Mouse (Mus musculus): ENCODE results near the gene Sumf1. TPM values are rescaled to one million over a fixed set of nuclear protein-coding genes. Genes with fewer than 3 reads are reported as not detected.

Sumf1 gene
- polyA plus RNA-seq, 1 experiment from 2014 or later = 27.7 TPM

DNA sequence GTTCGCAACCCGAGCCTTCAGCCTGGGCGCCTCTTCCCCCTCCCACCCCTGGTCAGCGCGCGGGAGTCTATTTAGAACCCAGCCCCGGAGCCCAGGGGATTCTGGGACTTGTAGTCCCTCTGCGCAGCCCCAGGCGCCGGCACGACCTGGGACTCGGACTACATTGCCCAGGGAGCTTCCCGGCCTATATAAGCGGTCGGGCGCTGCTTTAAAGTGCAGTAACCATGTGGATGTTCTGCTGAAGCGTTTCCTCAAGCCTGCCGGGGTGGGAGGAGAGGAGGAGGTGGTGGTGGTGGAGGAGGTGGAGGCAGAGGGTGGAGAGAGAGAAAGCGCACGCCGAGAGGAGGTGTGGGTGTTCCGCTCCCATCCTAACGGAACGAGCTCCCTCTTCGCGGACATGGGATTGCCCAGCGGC, 27.5 kb upstream of the Sumf1 start, which contains the start of gene Itpr1:
Itpr1 (plus strand) TSS at position 216 of the 415 bp plus-strand sequence.
- ATAC-seq (ENCODE audit: low FRiP score, low TSS enrichment) = peak; percentile 100
- Histone ChIP-seq H3K9ac (replicated peaks; ENCODE audit: low read length) (peak within 1 kb of the TSS; percentile 80), H3K27me3 (ENCODE audit: insufficient read depth, low read length) (no peaks in the 10 kb centered on the region), H3K36me3 (ENCODE audit: insufficient read depth, low read length) (no peaks in the 10 kb centered on the region), H3K4me1 (ENCODE audit: insufficient read depth, low read length) (peaks cover 25% of the 10 kb centered on the region), H3K27ac (ENCODE audit: low read length) (peak within 1 kb of the TSS; percentile 88), H3K9me3 (ENCODE audit: low read length) (no peaks in the 10 kb centered on the region), H3K4me3 (ENCODE audit: low read length) (peak within 1 kb of the TSS; percentile 89), H3K4me2 (replicated peaks; ENCODE audit: low read depth, low read length) (peak within 1 kb of the TSS; percentile 85)
- WGBS = under 1% methylated on average over 27 of the region's 27 CpGs

- H3K4me2 ChIP-seq (replicated peaks; ENCODE audit: low read depth, low read length) = peak overlapping the region; percentile 77
- peaks cover 23% of the 10 kb centered on the region for H3K4me1 ChIP-seq (ENCODE audit: insufficient read depth, low read length)
- WGBS = 7% methylated on average over 36 of the region's 36 CpGs
- no peaks in the 10 kb centered on the region for H3K36me3 ChIP-seq (ENCODE audit: insufficient read depth, low read length)
- H3K27me3 ChIP-seq (ENCODE audit: insufficient read depth, low read length) = no peaks in the 10 kb centered on the region
- H3K9ac ChIP-seq (replicated peaks; ENCODE audit: low read length) = peak overlapping the region; percentile 76
- peak overlapping the region; percentile 89 for H3K4me3 ChIP-seq (ENCODE audit: low read length)
- ATAC-seq (ENCODE audit: low FRiP score, low TSS enrichment) = peak; percentile 6; the same call in 1 of the 2 replicates
- peak overlapping the region; percentile 88 for H3K27ac ChIP-seq (ENCODE audit: low read length)
- no peaks in the 10 kb centered on the region for H3K9me3 ChIP-seq (ENCODE audit: low read length)
These were observed 26.8 kb upstream of the Sumf1 start for GRCm38 (mm10) chr6:108211896-108212880.

- Histone ChIP-seq H3K9ac (replicated peaks; ENCODE audit: low read length) (no peak overlapping the region), H3K9me3 (ENCODE audit: low read length) (0 out of 2 replicates have a peak, but pooled peaks cover 2% of the 10 kb centered on the region), H3K4me2 (replicated peaks; ENCODE audit: low read depth, low read length) (no peak overlapping the region), H3K36me3 (ENCODE audit: insufficient read depth, low read length) (no peaks in the 10 kb centered on the region), H3K27ac (ENCODE audit: low read length) (peak overlapping the region; percentile 27; the same call in 1 of the 2 replicates), H3K4me3 (ENCODE audit: low read length) (no peak overlapping the region), H3K4me1 (ENCODE audit: insufficient read depth, low read length) (peaks cover 7% of the 10 kb centered on the region), H3K27me3 (ENCODE audit: insufficient read depth, low read length) (no peaks in the 10 kb centered on the region)
- whole genome bisulfite sequencing = 73% methylated on average over 5 of the region's 5 CpGs
- peak; percentile 62; the same call in 1 of the 2 replicates for ATAC-seq (ENCODE audit: low FRiP score, low TSS enrichment)
These were observed 21.7 kb upstream of the Sumf1 start for GRCm38 (mm10) chr6:108206914-108207566.

- WGBS = 77% methylated on average over 4 of the region's 4 CpGs
- H3K4me2 ChIP-seq (replicated peaks; ENCODE audit: low read depth, low read length) = no peak overlapping the region
- no peak overlapping the region for H3K4me3 ChIP-seq (ENCODE audit: low read length)
- 0 out of 2 replicates have a peak, but pooled peaks cover 2% of the 10 kb centered on the region for H3K9me3 ChIP-seq (ENCODE audit: low read length)
- H3K36me3 ChIP-seq (ENCODE audit: insufficient read depth, low read length) = no peaks in the 10 kb centered on the region
- H3K9ac ChIP-seq (replicated peaks; ENCODE audit: low read length) = no peak overlapping the region
- no peaks in the 10 kb centered on the region for H3K27me3 ChIP-seq (ENCODE audit: insufficient read depth, low read length)
- no peak for ATAC-seq (ENCODE audit: low FRiP score, low TSS enrichment)
- H3K27ac ChIP-seq (ENCODE audit: low read length) = no peak overlapping the region
- H3K4me1 ChIP-seq (ENCODE audit: insufficient read depth, low read length) = no peaks in the 10 kb centered on the region
These were observed 20.8 kb upstream of the Sumf1 start for GRCm38 (mm10) chr6:108206145-108206544.

DNA sequence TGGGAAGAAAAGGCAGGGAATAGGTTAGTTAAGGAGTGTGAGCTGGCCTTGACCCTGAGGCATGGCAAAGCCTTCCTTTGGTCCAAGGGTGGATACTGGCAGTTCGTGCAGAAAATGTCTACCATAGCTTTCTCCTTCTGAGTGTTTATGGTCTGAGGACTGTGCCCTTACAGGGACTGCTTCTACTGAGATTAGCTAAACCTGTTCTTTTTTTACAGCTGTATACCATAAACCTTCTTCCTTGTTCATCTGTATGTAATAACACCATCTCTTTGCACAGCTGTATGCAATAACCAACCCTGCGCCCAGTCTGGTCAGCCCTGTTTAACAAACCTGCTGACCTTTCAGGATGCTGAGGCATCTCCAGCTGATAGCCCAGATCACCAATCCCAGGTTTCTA, 18.9 kb upstream of the Sumf1 start:
- H3K36me3 ChIP-seq (ENCODE audit: insufficient read depth, low read length) = no peaks in the 10 kb centered on the region
- ATAC-seq (ENCODE audit: low FRiP score, low TSS enrichment) = no peak
- H3K9me3 ChIP-seq (ENCODE audit: low read length) = 0 out of 2 replicates have a peak, but pooled peaks cover 2% of the 10 kb centered on the region
- no peaks in the 10 kb centered on the region for H3K27me3 ChIP-seq (ENCODE audit: insufficient read depth, low read length)
- 96% methylated on average over 2 of the region's 2 CpGs for WGBS
- H3K27ac ChIP-seq (ENCODE audit: low read length) = no peak overlapping the region
- no peak overlapping the region for H3K4me3 ChIP-seq (ENCODE audit: low read length)
- no peak overlapping the region for H3K9ac ChIP-seq (replicated peaks; ENCODE audit: low read length)
- no peaks in the 10 kb centered on the region for H3K4me1 ChIP-seq (ENCODE audit: insufficient read depth, low read length)
- no peak overlapping the region for H3K4me2 ChIP-seq (replicated peaks; ENCODE audit: low read depth, low read length)

DNA sequence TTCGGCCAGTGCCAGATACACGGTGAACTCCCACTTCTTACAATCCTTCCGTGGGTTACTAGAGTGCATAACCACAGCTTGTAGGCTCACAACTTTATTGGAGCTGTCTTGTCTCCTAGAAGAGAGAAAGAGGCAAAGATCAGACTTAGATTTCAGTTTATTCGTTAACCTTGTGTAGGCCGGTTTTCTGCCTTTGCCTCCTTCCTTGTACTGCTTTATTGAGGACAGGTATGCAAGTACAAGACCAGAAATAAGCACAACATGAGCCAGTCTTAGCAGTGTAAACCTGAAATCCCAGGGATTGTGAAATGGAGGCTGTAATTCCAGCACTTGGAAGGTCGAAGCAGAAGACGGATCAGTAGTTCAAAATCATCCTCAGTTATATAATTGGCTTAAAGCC, 12.9 kb upstream of the Sumf1 start:
- 87% methylated on average over 7 of the region's 7 CpGs for WGBS

GRCm38 (mm10) chr6:108197117-108197516, 11.7 kb upstream of the Sumf1 start:
- no peaks in the 10 kb centered on the region for H3K36me3 ChIP-seq (ENCODE audit: insufficient read depth, low read length)
- no peak overlapping the region for H3K27ac ChIP-seq (ENCODE audit: low read length)
- H3K27me3 ChIP-seq (ENCODE audit: insufficient read depth, low read length) = no peaks in the 10 kb centered on the region
- H3K4me3 ChIP-seq (ENCODE audit: low read length) = no peak overlapping the region
- ATAC-seq (ENCODE audit: low FRiP score, low TSS enrichment) = no peak
- no peaks in the 10 kb centered on the region for H3K9me3 ChIP-seq (ENCODE audit: low read length)
- no peak overlapping the region for H3K9ac ChIP-seq (replicated peaks; ENCODE audit: low read length)
- WGBS = 19% methylated on average over 4 of the region's 4 CpGs
- H3K4me1 ChIP-seq (ENCODE audit: insufficient read depth, low read length) = no peaks in the 10 kb centered on the region
- H3K4me2 ChIP-seq (replicated peaks; ENCODE audit: low read depth, low read length) = no peak overlapping the region

More for the DNA sequence above, 12.9 kb upstream of the Sumf1 start:
- H3K36me3 ChIP-seq (ENCODE audit: insufficient read depth, low read length) = no peaks in the 10 kb centered on the region
- no peaks in the 10 kb centered on the region for H3K9me3 ChIP-seq (ENCODE audit: low read length)
- no peak overlapping the region for H3K9ac ChIP-seq (replicated peaks; ENCODE audit: low read length)
- H3K27ac ChIP-seq (ENCODE audit: low read length) = no peak overlapping the region
- H3K27me3 ChIP-seq (ENCODE audit: insufficient read depth, low read length) = no peaks in the 10 kb centered on the region
- H3K4me2 ChIP-seq (replicated peaks; ENCODE audit: low read depth, low read length) = no peak overlapping the region
- no peak for ATAC-seq (ENCODE audit: low FRiP score, low TSS enrichment)
- H3K4me3 ChIP-seq (ENCODE audit: low read length) = no peak overlapping the region
- H3K4me1 ChIP-seq (ENCODE audit: insufficient read depth, low read length) = no peaks in the 10 kb centered on the region

GRCm38 (mm10) chr6:108196665-108197064, 11.3 kb upstream of the Sumf1 start:
- Histone ChIP-seq H3K36me3 (ENCODE audit: insufficient read depth, low read length) (no peaks in the 10 kb centered on the region), H3K4me1 (ENCODE audit: insufficient read depth, low read length) (no peaks in the 10 kb centered on the region), H3K4me3 (ENCODE audit: low read length) (no peak overlapping the region), H3K4me2 (replicated peaks; ENCODE audit: low read depth, low read length) (no peak overlapping the region), H3K9me3 (ENCODE audit: low read length) (no peaks in the 10 kb centered on the region), H3K27ac (ENCODE audit: low read length) (no peak overlapping the region), H3K9ac (replicated peaks; ENCODE audit: low read length) (no peak overlapping the region), H3K27me3 (ENCODE audit: insufficient read depth, low read length) (no peaks in the 10 kb centered on the region)
- ATAC-seq (ENCODE audit: low FRiP score, low TSS enrichment) = no peak
- whole genome bisulfite sequencing = 80% methylated on average over 7 of the region's 7 CpGs

DNA sequence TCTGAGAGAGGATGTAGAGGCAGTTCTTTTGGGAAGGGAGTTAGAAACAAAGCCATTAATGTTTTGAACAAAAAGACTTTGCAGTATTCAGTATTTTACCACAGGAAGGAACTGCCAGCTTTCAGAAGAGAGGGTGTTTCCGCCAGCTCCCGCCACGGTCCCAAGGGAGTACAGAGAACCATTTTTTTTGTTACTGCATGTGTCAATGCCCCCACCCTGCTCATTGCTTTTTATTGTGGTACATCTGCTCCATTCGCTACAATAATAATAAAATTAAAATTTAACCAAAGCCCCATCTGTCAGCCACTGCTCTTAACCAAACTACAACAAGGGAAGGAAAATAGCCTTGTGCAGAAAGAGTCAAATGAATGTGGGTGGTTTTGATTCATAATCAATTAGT, 7.2 kb upstream of the Sumf1 start:
- no peaks in the 10 kb centered on the region for H3K36me3 ChIP-seq (ENCODE audit: insufficient read depth, low read length)

More for the DNA sequence above, 7.2 kb upstream of the Sumf1 start:
- H3K4me2 ChIP-seq (replicated peaks; ENCODE audit: low read depth, low read length) = no peak overlapping the region
- WGBS = 63% methylated on average over 4 of the region's 4 CpGs
- H3K4me3 ChIP-seq (ENCODE audit: low read length) = no peak overlapping the region
- no peak overlapping the region for H3K27ac ChIP-seq (ENCODE audit: low read length)
- no peak overlapping the region for H3K9ac ChIP-seq (replicated peaks; ENCODE audit: low read length)
- ATAC-seq (ENCODE audit: low FRiP score, low TSS enrichment) = no peak
- H3K4me1 ChIP-seq (ENCODE audit: insufficient read depth, low read length) = no peaks in the 10 kb centered on the region
- no peaks in the 10 kb centered on the region for H3K9me3 ChIP-seq (ENCODE audit: low read length)
- no peaks in the 10 kb centered on the region for H3K27me3 ChIP-seq (ENCODE audit: insufficient read depth, low read length)
